Mouse (Mus musculus): ENCODE results near the gene Tecta.
A peak's percentile ranks its signal among the peaks of the same experiment; 100 is the strongest.

Gene Tecta

GRCm38 (mm10) chr9:42388490-42388889 lies 11.2 kb downstream of the Tecta start:
- DNase-seq (ENCODE audit: low read depth, low spot score), result no peak

GRCm38 (mm10) chr9:42387038-42387437 lies 12.7 kb downstream of the Tecta start:
- DNase-seq (ENCODE audit: low read depth, low spot score), result no peak

GRCm38 (mm10) chr9:42385656-42386055 lies 14.1 kb downstream of the Tecta start:
- no peak for DNase-seq (ENCODE audit: low read depth, low spot score)

- no peak for DNase-seq (ENCODE audit: low read depth, low spot score)
These were observed 16.9 kb downstream of the Tecta start for GRCm38 (mm10) chr9:42382628-42383347.

GRCm38 (mm10) chr9:42382063-42382462 lies 17.7 kb downstream of the Tecta start:
- DNase-seq (ENCODE audit: low read depth, low spot score), result no peak

- DNase-seq (ENCODE audit: low read depth, low spot score), result no peak
These were observed 21.7 kb downstream of the Tecta start for GRCm38 (mm10) chr9:42378071-42378470.

GRCm38 (mm10) chr9:42377656-42378055 lies 22.1 kb downstream of the Tecta start:
- no peak for DNase-seq (ENCODE audit: low read depth, low spot score)

- no peak for DNase-seq (ENCODE audit: low read depth, low spot score)
These were observed 27.9 kb downstream of the Tecta start for GRCm38 (mm10) chr9:42371670-42372368.

GRCm38 (mm10) chr9:42357585-42357984 lies 42.1 kb downstream of the Tecta start:
- no peak for DNase-seq (ENCODE audit: low read depth, low spot score)

GRCm38 (mm10) chr9:42354871-42355270 lies 44.9 kb downstream of the Tecta start:
- DNase-seq (ENCODE audit: low read depth, low spot score), result no peak

- DNase-seq (ENCODE audit: low read depth, low spot score), result no peak
These were observed 49.9 kb downstream of the Tecta start for GRCm38 (mm10) chr9:42349791-42350190.

- DNase-seq (ENCODE audit: low read depth, low spot score), result no peak
These were observed 53.4 kb downstream of the Tecta start for GRCm38 (mm10) chr9:42346297-42346696.

- DNase-seq (ENCODE audit: low read depth, low spot score), result no peak
These were observed 60.6 kb downstream of the Tecta start for GRCm38 (mm10) chr9:42339151-42339550.

- DNase-seq (ENCODE audit: low read depth, low spot score), result no peak
These were observed 62.7 kb downstream of the Tecta start for GRCm38 (mm10) chr9:42337026-42337425.

- DNase-seq (ENCODE audit: low read depth, low spot score), result no peak
These were observed 63.2 kb downstream of the Tecta start for GRCm38 (mm10) chr9:42336575-42336974.

- DNase-seq (ENCODE audit: low read depth, low spot score), result no peak
These were observed 64.8 kb downstream of the Tecta start for GRCm38 (mm10) chr9:42334885-42335284.

GRCm38 (mm10) chr9:42332692-42333091 lies 67.0 kb downstream of the Tecta start:
- no peak for DNase-seq (ENCODE audit: low read depth, low spot score)

- DNase-seq (ENCODE audit: low read depth, low spot score), result no peak
These were observed 68.4 kb downstream of the Tecta start for GRCm38 (mm10) chr9:42331341-42331740.

GRCm38 (mm10) chr9:42329753-42330152 lies 70.0 kb downstream of the Tecta start:
- no peak for DNase-seq (ENCODE audit: low read depth, low spot score)

GRCm38 (mm10) chr9:42326688-42327440 lies 72.9 kb downstream of the Tecta start:
- peak; percentile 23 for DNase-seq (ENCODE audit: low read depth, low spot score)

- no peak for DNase-seq (ENCODE audit: low read depth, low spot score)
These were observed 74.9 kb downstream of the Tecta start for GRCm38 (mm10) chr9:42324640-42325394.

GRCm38 (mm10) chr9:42323238-42323637 lies 76.5 kb downstream of the Tecta start:
- DNase-seq (ENCODE audit: low read depth, low spot score), result no peak

All from embryo, embryonic 11.5 days (tissue).